Mouse (Mus musculus) T-cell, adult 2 months (primary cell): ENCODE data around the gene Ctnnbl1.

Experiments
- DNase-seq: peaks from one replicate; pipeline ENCODE4 v3.0.0; 2022; ENCODE audit warnings: low spot score

Gene Ctnnbl1

GRCm38 (mm10) chr2:157750926-157751588, 13.9 kb downstream of the Ctnnbl1 start:
- no peak for DNase-seq

- no peak for DNase-seq
Observed at GRCm38 (mm10) chr2:157751589-157752373, 14.6 kb downstream of the Ctnnbl1 start.

- no peak for DNase-seq
Observed at GRCm38 (mm10) chr2:157752374-157752743, 15.2 kb downstream of the Ctnnbl1 start.

GRCm38 (mm10) chr2:157755771-157756170, 18.6 kb downstream of the Ctnnbl1 start:
- DNase-seq = no peak

- DNase-seq = no peak
Observed at GRCm38 (mm10) chr2:157756193-157756592, 19.0 kb downstream of the Ctnnbl1 start.

GRCm38 (mm10) chr2:157758395-157758794, 21.2 kb downstream of the Ctnnbl1 start:
- DNase-seq = no peak

GRCm38 (mm10) chr2:157759717-157760116, 22.5 kb downstream of the Ctnnbl1 start:
- no peak for DNase-seq

GRCm38 (mm10) chr2:157762903-157763302, 25.7 kb downstream of the Ctnnbl1 start:
- DNase-seq = no peak

GRCm38 (mm10) chr2:157766591-157766990, 29.4 kb downstream of the Ctnnbl1 start:
- DNase-seq = no peak

- DNase-seq = no peak
Observed at GRCm38 (mm10) chr2:157768682-157769429, 31.7 kb downstream of the Ctnnbl1 start.

- no peak for DNase-seq
Observed at GRCm38 (mm10) chr2:157770761-157771160, 33.6 kb downstream of the Ctnnbl1 start.

- no peak for DNase-seq
Observed at GRCm38 (mm10) chr2:157773661-157774060, 36.5 kb downstream of the Ctnnbl1 start.

- DNase-seq = no peak
Observed at GRCm38 (mm10) chr2:157775957-157776356, 38.8 kb downstream of the Ctnnbl1 start.

GRCm38 (mm10) chr2:157780956-157781355, 43.8 kb downstream of the Ctnnbl1 start:
- no peak for DNase-seq

- no peak for DNase-seq
Observed at GRCm38 (mm10) chr2:157783152-157783551, 46.0 kb downstream of the Ctnnbl1 start.

GRCm38 (mm10) chr2:157784238-157784637, 47.0 kb downstream of the Ctnnbl1 start:
- no peak for DNase-seq

- no peak for DNase-seq
Observed at GRCm38 (mm10) chr2:157784647-157785046, 47.4 kb downstream of the Ctnnbl1 start.

- DNase-seq = no peak
Observed at GRCm38 (mm10) chr2:157789226-157789625, 52.0 kb downstream of the Ctnnbl1 start.

GRCm38 (mm10) chr2:157790836-157791495, 53.8 kb downstream of the Ctnnbl1 start:
- DNase-seq = no peak

GRCm38 (mm10) chr2:157791528-157792162, 54.4 kb downstream of the Ctnnbl1 start:
- DNase-seq = no peak

GRCm38 (mm10) chr2:157792840-157793552, 55.8 kb downstream of the Ctnnbl1 start:
- DNase-seq = no peak
